Comparison of ENCODE assay signal across 24 mouse cellular contexts in the genomic region with DNA sequence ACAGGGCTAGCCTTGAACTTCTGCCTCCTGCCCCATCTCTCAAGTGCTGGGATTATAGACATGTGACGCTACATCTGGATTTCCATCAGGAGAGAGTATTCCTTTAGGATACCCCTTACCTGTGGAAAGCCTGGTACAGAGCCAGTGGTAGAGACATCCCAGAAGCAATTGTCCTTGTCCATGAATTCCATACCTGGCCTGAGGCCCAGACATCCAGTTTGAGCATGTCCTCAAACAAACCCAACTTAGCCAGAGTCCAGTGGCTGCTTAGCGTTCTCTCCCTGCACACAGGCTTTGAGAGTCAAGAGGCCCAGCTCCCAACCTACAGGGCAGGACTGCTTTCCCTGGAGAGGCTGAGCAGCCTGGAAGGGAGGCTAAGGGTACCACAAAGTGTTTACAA. TPM values are rescaled to one million over a fixed set of nuclear protein-coding genes. Genes with fewer than 3 reads are reported as not detected.
DNase-seq lines count a peak whose midpoint lies in the region; ATAC-seq and TF ChIP-seq lines count a peak whose summit lies in the region.
"Had no signal": no experiment of that assay in that cellular context is flagged by ENCODE, and none has a peak within 500 bp of the region (broad histone marks: within the 10 kb centered on the region; RNA-seq: fewer than 3 reads in every experiment).

No protein-coding gene starts in this region.

- no peaks in the 10 kb centered on the region for H3K36me3 ChIP-seq in heart, adult 2 months (ENCODE audit: control insufficient read depth, insufficient read depth, low read length)
- no peaks in the 10 kb centered on the region for H3K36me3 ChIP-seq in heart, embryonic 12.5 days
- no peaks in the 10 kb centered on the region for H3K36me3 ChIP-seq in intestine, embryonic 16.5 days (ENCODE audit: control insufficient read depth, insufficient read depth, low read length)
- H3K36me3 ChIP-seq: hindbrain, embryonic 10.5 days; liver, embryonic 12.5 days; midbrain, embryonic 12.5 days; neural tube, embryonic 12.5 days had no signal

- no peak for ATAC-seq in heart, embryonic 12.5 days (ENCODE audit: insufficient number of reproducible peaks, low FRiP score)
- no peak for ATAC-seq in intestine, embryonic 16.5 days
- ATAC-seq: CD4-positive, CD25-positive, alpha-beta regulatory T cell, adult 4 months; forebrain, embryonic 14.5 days; hindbrain, embryonic 16.5 days; liver, embryonic 12.5 days; liver, postnatal 0 days had no signal

- H3K9me3 ChIP-seq in heart, embryonic 12.5 days (replicated peaks): no peaks in the 10 kb centered on the region
- H3K9me3 ChIP-seq in intestine, embryonic 16.5 days (ENCODE audit: control insufficient read depth, low read length): no peaks in the 10 kb centered on the region
- H3K9me3 ChIP-seq: hindbrain, embryonic 10.5 days; liver, embryonic 12.5 days; megakaryocyte, embryonic 14.5 days; midbrain, embryonic 12.5 days; neural tube, embryonic 12.5 days had no signal

- intact Hi-C loops in heart, adult 2 months (cut with DNase I): no loop called here
- intact Hi-C loops in left cerebral cortex, adult 2 months (cut with DNase I): no loop called here
- intact Hi-C loops in left cerebral cortex, postnatal 4 days (cut with DNase I): no loop called here

- 65% methylated on average over 2 of the region's 2 CpGs for WGBS in heart, adult 2 months
- 85% methylated on average over 2 of the region's 2 CpGs for WGBS in heart, embryonic 12.5 days
- 89% methylated on average over 2 of the region's 2 CpGs for WGBS in intestine, embryonic 16.5 days

- no peaks in the 10 kb centered on the region for H3K4me1 ChIP-seq in heart, adult 2 months (ENCODE audit: control insufficient read depth, insufficient read depth, low read length)
- H3K4me1 ChIP-seq in heart, embryonic 12.5 days (replicated peaks): no peaks in the 10 kb centered on the region; the same call in 1 of the 2 replicates
- H3K4me1 ChIP-seq in intestine, embryonic 16.5 days (ENCODE audit: control insufficient read depth, insufficient read depth, low read length): no peaks in the 10 kb centered on the region
- H3K4me1 ChIP-seq: liver, embryonic 12.5 days; midbrain, embryonic 12.5 days had no signal

- no peak for TF ChIP-seq POLR2A in heart, adult 2 months (IDR thresholded peaks at IDR 0.05; ENCODE audit: insufficient read depth, low read depth, low read length)

- peak overlapping the region; percentile 47 for H3K27ac ChIP-seq in heart, adult 2 months
- H3K27ac ChIP-seq in heart, embryonic 12.5 days (ENCODE audit: poor library complexity, severe bottlenecking): no peak overlapping the region
- peak overlapping the region; percentile 48 for H3K27ac ChIP-seq in left cerebral cortex, adult 2 months
- no peak overlapping the region for H3K27ac ChIP-seq in intestine, embryonic 16.5 days (ENCODE audit: low read length)
- H3K27ac ChIP-seq: hindbrain, embryonic 10.5 days; liver, embryonic 12.5 days; midbrain, embryonic 12.5 days; neural tube, embryonic 12.5 days had no signal

- H3K79me2 ChIP-seq in heart, adult 2 months (replicated peaks; ENCODE audit: control insufficient read depth, insufficient read depth, low read length): no peaks in the 10 kb centered on the region

- H3K4me3 ChIP-seq in heart, adult 2 months: no peak overlapping the region
- no peak overlapping the region for H3K4me3 ChIP-seq in heart, embryonic 12.5 days
- no peak overlapping the region for H3K4me3 ChIP-seq in left cerebral cortex, adult 2 months
- H3K4me3 ChIP-seq in intestine, embryonic 16.5 days (ENCODE audit: low read length): no peak overlapping the region
- H3K4me3 ChIP-seq: hindbrain, embryonic 10.5 days; liver, embryonic 12.5 days; megakaryocyte, embryonic 14.5 days; midbrain, embryonic 12.5 days; myocyte; neural tube, embryonic 12.5 days had no signal

- H3K9ac ChIP-seq in heart, adult 2 months (ENCODE audit: low read depth, low read length): no peak overlapping the region
- no peak overlapping the region for H3K9ac ChIP-seq in heart, embryonic 12.5 days
- H3K9ac ChIP-seq in intestine, embryonic 16.5 days (ENCODE audit: low read depth, low read length): no peak overlapping the region
- H3K9ac ChIP-seq: liver, embryonic 12.5 days; liver, postnatal 0 days; midbrain, embryonic 12.5 days; neural tube, embryonic 12.5 days had no signal

- H3K4me2 ChIP-seq in heart, embryonic 12.5 days: no peak overlapping the region
- H3K4me2 ChIP-seq in intestine, embryonic 16.5 days (ENCODE audit: low read depth, low read length): no peak overlapping the region
- H3K4me2 ChIP-seq: liver, embryonic 12.5 days; midbrain, embryonic 12.5 days; neural tube, embryonic 12.5 days had no signal

- peak in 1 of 2 experiments; percentile 43 for DNase-seq in heart, adult 2 months
- peak; percentile 58 to 67 for DNase-seq in kidney, adult 8-10 months
- no peak for DNase-seq in kidney, adult 18-20 months
- no peak for DNase-seq in left cerebral cortex, adult 2 months (ENCODE audit: extremely low spot score in 1 of 2, low spot score in 2 of 2)
- DNase-seq in left cerebral cortex, postnatal 4 days: no peak
- DNase-seq: cerebellum, adult 18-20 months; cerebellum, postnatal 14 days; gastrocnemius, postnatal 25 days; liver, postnatal 0 days; lung, postnatal 36 days; right cerebral cortex, adult 18-20 months; spleen, adult 18-20 months; thymus, postnatal 14 days had no signal

- H3K27me3 ChIP-seq in heart, adult 2 months (ENCODE audit: control insufficient read depth, insufficient read depth, low read length): no peaks in the 10 kb centered on the region
- no peaks in the 10 kb centered on the region for H3K27me3 ChIP-seq in heart, embryonic 12.5 days (replicated peaks)
- no peaks in the 10 kb centered on the region for H3K27me3 ChIP-seq in intestine, embryonic 16.5 days (replicated peaks; ENCODE audit: control insufficient read depth, insufficient read depth, low read length)
- H3K27me3 ChIP-seq: liver, embryonic 12.5 days; midbrain, embryonic 12.5 days; neural tube, embryonic 12.5 days had no signal

- TF ChIP-seq CTCF in heart, adult 2 months (IDR thresholded peaks at IDR 0.05): no peak
- no peak for TF ChIP-seq CTCF in left cerebral cortex, adult 2 months (IDR thresholded peaks at IDR 0.05)

- no peak for TF ChIP-seq EP300 in heart, adult 2 months (IDR thresholded peaks at IDR 0.05; ENCODE audit: insufficient read depth, low read depth, low read length)

RNA-seq across cellular contexts. Expression of a gene that starts 25.0 kb away (rescaled TPM):
- 10 to 100 TPM; 77.9 to 91.6 TPM for total RNA-seq in heart, adult 2 months (2021)
- polyA plus RNA-seq in heart, adult 2 months (2012; rRNA removed): 30.1 and 40.7 TPM in 2 replicates
- polyA plus RNA-seq in heart, embryonic 12.5 days (2016; fragmentation: Nextera tagmentation; extraction: Ambion mirVana): 0.41 and 0.98 TPM in 2 replicates
- 100 to 1,000 TPM; 353 to 364 TPM for total RNA-seq in left cerebral cortex, adult 2 months (2021)
- 1,000 to 10,000 TPM; 1,229 to 1,264 TPM for total RNA-seq in left cerebral cortex, postnatal 4 days (2021)
- polyA plus RNA-seq in intestine, embryonic 16.5 days (2015; fragmentation: Nextera tagmentation; extraction: Ambion mirVana): 13.6 and 15.8 TPM in 2 replicates

Comparison
In these comparisons a context has a peak if more than half of its experiments do, and no peak if none do; other contexts are left out.
1. DNase-seq: peak in kidney, adult 8-10 months (2 of 2); none in kidney, adult 18-20 months (single experiment), left cerebral cortex, adult 2 months (0 of 2) and left cerebral cortex, postnatal 4 days (single experiment).
2. H3K27ac ChIP-seq: peak in heart, adult 2 months (single experiment) and left cerebral cortex, adult 2 months (single experiment); none in heart, embryonic 12.5 days (single experiment) and intestine, embryonic 16.5 days (single experiment).